Mouse (Mus musculus): ENCODE measurements around the gene Mup15. TPM values are rescaled to one million over a fixed set of nuclear protein-coding genes. Genes with fewer than 3 reads are reported as not detected.
"Not testable (repeated sequence)": the region's sequence is repeated elsewhere in the genome, so short reads cannot be mapped to it uniquely, and the experiment has no call there.

Mup15 gene
- polyA plus RNA-seq (2015; fragmentation: Nextera tagmentation; extraction: Ambion mirVana): not detected in 2 replicates

DNA sequence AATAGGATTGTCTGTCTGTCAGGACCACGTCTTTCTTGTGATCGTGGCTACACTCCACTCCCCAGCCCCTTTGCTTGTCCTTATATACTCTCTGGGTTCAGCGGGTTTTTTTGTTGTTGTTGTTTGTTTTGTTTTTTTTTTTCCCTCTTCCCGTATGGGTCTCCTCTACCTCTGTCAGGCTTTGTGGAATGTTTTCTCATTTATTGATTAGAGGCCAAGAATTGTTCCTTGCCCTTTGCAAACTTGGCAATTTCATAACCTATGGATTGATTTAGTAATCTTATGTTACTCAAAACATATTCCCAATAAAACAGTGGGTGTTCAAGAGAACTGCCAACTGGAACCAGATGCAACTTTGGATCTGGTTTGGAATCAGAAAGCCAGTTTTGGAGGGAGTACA, at the start of gene Mup15:
Gene Mup15, minus strand, starts transcription at position 101 of the 400 bp plus-strand sequence.
- not testable (repeated sequence) for H3K9me3 ChIP-seq (replicated peaks)
- no CpG with 5 or more reads among the region's 4 CpGs for WGBS

More for the DNA sequence above, at the start of gene Mup15:
- H3K9ac ChIP-seq; ATAC-seq; H3K27me3 ChIP-seq; H3K4me2 ChIP-seq; H3K4me3 ChIP-seq; H3K36me3 ChIP-seq (ENCODE audit: poor library complexity, severe bottlenecking); H3K27ac ChIP-seq; H3K4me1 ChIP-seq: not testable (repeated sequence)

Other genes starting within 250 kb of the Mup15 start
- not detected in 2 replicates for gene Mup13, start 211.5 kb downstream of the Mup15 start, polyA plus RNA-seq (2015; fragmentation: Nextera tagmentation; extraction: Ambion mirVana)
- not detected in 2 replicates for gene Mup14, start 135.7 kb downstream of the Mup15 start, polyA plus RNA-seq (2015; fragmentation: Nextera tagmentation; extraction: Ambion mirVana)
- not detected in 2 replicates for gene Mup16, start 79.8 kb upstream of the Mup15 start, polyA plus RNA-seq (2015; fragmentation: Nextera tagmentation; extraction: Ambion mirVana)
- not detected in 2 replicates for gene Mup17, start 156.1 kb upstream of the Mup15 start, polyA plus RNA-seq (2015; fragmentation: Nextera tagmentation; extraction: Ambion mirVana)
- gene Mup18, start 234.4 kb upstream of the Mup15 start, polyA plus RNA-seq (2015; fragmentation: Nextera tagmentation; extraction: Ambion mirVana): not detected in 2 replicates

Data from forebrain, embryonic 13.5 days (tissue).